Mouse (Mus musculus) small intestine, adult 2 months (tissue): ENCODE results near the gene Rgn.

Experiments
- CTCF ChIP-seq: fragments of 200-500 bp; IDR thresholded peaks from 2 replicates; pipeline ENCODE4 v1.5.1; 2012; ENCODE audit warnings: low read depth, mild to moderate bottlenecking, control low read depth, inconsistent platforms, low read length, moderate library complexity, mixed read lengths; ENCODE audit not compliant: insufficient replicate concordance, insufficient read length; ENCODE audit errors: extremely low read depth
- POLR2A ChIP-seq: fragments of 200-500 bp; IDR thresholded peaks from 2 replicates; pipeline ENCODE4 v1.6.1; 2012; ENCODE audit warnings: low read depth, mild to moderate bottlenecking, control low read depth, inconsistent platforms, low read length, moderate library complexity

DNA sequence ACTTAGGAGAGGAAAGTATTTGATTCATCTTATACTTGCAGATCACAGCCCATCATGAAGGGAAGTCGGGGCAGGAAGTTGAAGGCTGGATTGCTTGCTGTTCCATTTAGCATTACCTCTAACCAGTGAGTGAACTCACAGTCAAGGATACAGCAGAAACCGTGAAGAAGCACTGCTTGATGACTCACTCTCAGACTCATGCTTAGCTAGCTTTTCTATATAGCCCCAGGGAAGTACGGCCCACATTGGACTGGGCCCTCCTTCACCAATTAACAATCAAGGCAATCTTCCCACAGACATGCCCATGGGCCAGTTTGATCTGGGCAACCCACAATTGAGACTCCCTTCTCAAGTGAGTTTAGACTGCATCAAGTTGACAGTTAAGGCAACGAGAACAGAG lies 14.4 kb downstream of the Rgn start:
- TF ChIP-seq POLR2A (no peak), CTCF (no peak)
